Mouse (Mus musculus) heart, postnatal 0 days (tissue): Measurements from ENCODE around the gene Ifitm3. TPM values are rescaled to one million over a fixed set of nuclear protein-coding genes. Genes with fewer than 3 reads are reported as not detected.
A peak's percentile ranks its signal among the peaks of the same experiment; 100 is the strongest.

Experiments used
- ATAC-seq: fragments of 200-750 bp; cut with Nextera tagmentation; 2 replicates; pipeline ENCODE4 v1.8.0; 2017; ENCODE audit warnings: low read depth, moderate number of reproducible peaks, moderate library complexity; ENCODE audit not compliant: insufficient read depth
- DNase-seq: peaks from one replicate; pipeline ENCODE4 v3.0.0-alpha.2; 2016; ENCODE audit warnings: low spot score
- H3K27ac ChIP-seq: fragments of 300-500 bp; sonication (generic); 2 replicates; pipeline ENCODE4 v1.5.1; 2014; ENCODE audit warnings: low read depth, mild to moderate bottlenecking
- H3K27me3 ChIP-seq: fragments of 300-500 bp; sonication (generic); 2 replicates; pipeline ENCODE4 v1.6.1; 2014; ENCODE audit warnings: low read length, mixed read lengths; ENCODE audit not compliant: control insufficient read depth, insufficient read depth
- H3K36me3 ChIP-seq: fragments of 300-500 bp; sonication (generic); replicated peaks from 2 replicates; pipeline ENCODE4 v1.6.1; 2014; ENCODE audit warnings: low read length, mixed read lengths; ENCODE audit not compliant: control insufficient read depth, insufficient read depth
- H3K4me1 ChIP-seq: fragments of 300-500 bp; sonication (generic); 2 replicates; pipeline ENCODE4 v1.6.1; 2014; ENCODE audit warnings: antibody characterized with exemption; ENCODE audit not compliant: control insufficient read depth, insufficient read depth
- H3K4me2 ChIP-seq: fragments of 300-500 bp; sonication (generic); 2 replicates; pipeline ENCODE4 v1.6.1; 2014; ENCODE audit warnings: low read depth, mild to moderate bottlenecking, low read length, moderate library complexity
- H3K4me3 ChIP-seq: fragments of 300-500 bp; sonication (generic); 2 replicates; pipeline ENCODE4 v1.5.1; 2014; ENCODE audit warnings: low read depth, low read length
- H3K9ac ChIP-seq: fragments of 300-500 bp; sonication (generic); replicated peaks from 2 replicates; pipeline ENCODE4 v1.6.1; 2014; ENCODE audit warnings: low read depth, low read length, mixed read lengths
- H3K9me3 ChIP-seq: fragments of 300-500 bp; sonication (generic); replicated peaks from 2 replicates; pipeline ENCODE4 v1.6.1; 2016; ENCODE audit warnings: low read length; ENCODE audit not compliant: control insufficient read depth
- CTCF ChIP-seq: IDR thresholded peaks from 2 replicates; pipeline ENCODE4 v1.5.1; 2016; ENCODE audit warnings: antibody characterized with exemption, control low read depth, low read depth
- EP300 ChIP-seq: IDR thresholded peaks from 2 replicates; pipeline ENCODE4 v1.6.1; 2016; ENCODE audit warnings: antibody characterized with exemption, low read depth
- WGBS: fragments of 180-500 bp; shearing (Covaris S2); extraction: QIAGEN DNeasy Blood & Tissue Kit; methylation state at CpG from one replicate; pipeline ENCODE4 v1.1.7; 2014; 5-methylcytosine and 5-hydroxymethylcytosine counted together
- polyA plus RNA-seq: library from polyadenylated mRNA; unstranded; fragments of >200 nt; fragmentation: Nextera tagmentation; extraction: Ambion mirVana; gene quantifications from 2 replicates; pipeline ENCODE4 v1.2.1, GENCODE M21; 2015
- total RNA-seq: library from RNA; depleted of rRNA; stranded (reverse); fragments of >200 nt; gene quantifications from 2 replicates; pipeline ENCODE4 v1.2.3, GENCODE M21; 2014; ENCODE audit warnings: low replicate concordance

Gene Ifitm3
- total and polyA plus RNA-seq, 2 experiments from 2014 or later: 148 to 230 TPM

DNA sequence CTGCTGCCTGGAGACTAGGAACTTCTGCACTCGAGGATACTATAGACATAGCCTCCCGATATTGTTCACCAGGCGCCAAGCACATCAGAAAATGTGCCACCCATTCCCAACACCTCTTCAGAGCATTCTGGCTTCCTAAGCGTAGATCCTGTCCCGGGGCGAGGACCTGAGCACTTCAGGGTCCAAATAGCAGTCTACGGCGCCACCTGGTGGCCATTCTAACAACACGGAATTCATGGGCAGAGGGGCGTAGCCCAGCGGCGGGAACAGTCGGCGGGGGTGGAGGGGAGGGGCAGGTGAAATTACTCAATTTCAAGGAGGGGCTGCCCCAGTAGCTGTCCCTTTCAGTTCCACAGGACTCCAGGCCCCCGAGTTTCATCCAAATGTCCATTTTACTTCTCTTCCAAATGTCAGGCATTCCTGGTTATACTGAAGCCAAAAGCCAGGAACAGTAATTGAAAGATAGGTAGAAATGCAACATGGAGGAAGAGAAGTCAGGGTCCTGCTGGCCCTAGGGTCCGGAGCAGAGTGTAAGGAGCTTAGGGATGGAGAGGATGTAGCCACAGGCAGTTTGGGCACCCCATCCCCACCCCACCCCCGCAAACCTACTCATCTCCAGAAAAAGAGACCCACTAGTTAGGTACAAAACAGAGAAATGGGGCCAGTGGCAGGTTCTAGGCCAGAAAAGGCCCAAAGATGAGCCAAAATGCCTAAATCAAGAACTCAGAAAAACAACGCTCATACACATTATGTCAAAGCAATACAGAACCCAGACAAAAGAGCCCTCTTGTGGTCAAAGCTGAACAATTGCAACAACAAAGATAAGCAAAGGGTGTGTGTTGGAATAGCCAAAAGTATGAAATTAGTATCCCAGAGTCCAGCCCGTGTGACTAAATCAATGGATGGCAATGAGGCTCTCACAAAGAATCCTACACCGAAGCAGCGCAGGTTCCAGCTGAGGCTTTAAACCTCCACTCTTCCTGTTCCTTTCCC is 38.0 kb upstream of the Ifitm3 start:
- Histone ChIP-seq H3K27me3 (no peaks in the 10 kb centered on the region), H3K9me3 (no peaks in the 10 kb centered on the region), H3K27ac (peak overlapping the region; percentile 88), H3K36me3 (no peaks in the 10 kb centered on the region), H3K9ac (no peak overlapping the region), H3K4me3 (peak overlapping the region; percentile 27), H3K4me1 (no peaks in the 10 kb centered on the region; the same call in 1 of the 2 replicates), H3K4me2 (peak overlapping the region; percentile 60)
- peak; percentile 91 for DNase-seq
- peak; percentile 87 for ATAC-seq
- TF ChIP-seq EP300: peak; percentile 40; the same call in 1 of the 2 replicates
- peak; percentile 91 for TF ChIP-seq CTCF
- 8% methylated on average over 21 of the region's 21 CpGs for WGBS

DNA sequence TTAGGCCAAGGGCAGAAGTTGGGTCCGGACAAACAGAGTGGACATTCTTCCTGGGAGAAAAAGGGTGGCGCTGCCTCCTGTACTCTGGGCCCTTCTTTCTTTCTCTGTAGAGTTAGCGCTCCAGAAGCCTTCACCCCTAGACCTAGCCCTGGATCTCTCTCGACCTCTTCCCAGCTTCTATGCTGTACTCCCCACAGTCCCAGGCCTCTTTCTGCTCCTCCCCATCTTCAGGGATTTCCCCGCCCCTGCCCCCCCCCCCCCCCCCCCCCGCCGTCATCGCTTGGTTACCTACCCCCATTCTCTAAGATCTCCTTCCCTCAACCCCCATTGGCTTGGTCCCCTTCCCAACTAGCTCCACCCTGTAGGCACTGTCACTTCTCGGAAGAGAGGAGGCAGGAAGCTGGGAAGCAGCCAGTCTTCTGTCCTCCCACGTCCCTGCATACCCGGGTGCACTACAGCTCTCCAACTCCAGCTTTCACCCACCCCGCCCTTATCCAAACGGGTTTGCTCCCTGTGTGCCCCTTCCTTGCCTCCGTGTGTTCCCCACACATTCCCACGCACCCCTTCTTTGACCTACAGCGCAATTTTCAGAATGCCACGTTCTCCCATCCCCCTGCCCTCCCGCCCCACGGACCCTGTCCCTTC is 37.1 kb upstream of the Ifitm3 start:
- Histone ChIP-seq H3K9me3 (no peaks in the 10 kb centered on the region), H3K9ac (no peak overlapping the region), H3K36me3 (no peaks in the 10 kb centered on the region), H3K27ac (peak overlapping the region; percentile 91), H3K4me3 (peak overlapping the region; percentile 27), H3K27me3 (no peaks in the 10 kb centered on the region), H3K4me2 (peak overlapping the region; percentile 60), H3K4me1 (no peaks in the 10 kb centered on the region; the same call in 1 of the 2 replicates)
- ATAC-seq (peak; percentile 89), DNase-seq (peak; percentile 91)
- TF ChIP-seq CTCF (no peak), EP300 (no peak)
- WGBS: 6% methylated on average over 15 of the region's 19 CpGs

DNA sequence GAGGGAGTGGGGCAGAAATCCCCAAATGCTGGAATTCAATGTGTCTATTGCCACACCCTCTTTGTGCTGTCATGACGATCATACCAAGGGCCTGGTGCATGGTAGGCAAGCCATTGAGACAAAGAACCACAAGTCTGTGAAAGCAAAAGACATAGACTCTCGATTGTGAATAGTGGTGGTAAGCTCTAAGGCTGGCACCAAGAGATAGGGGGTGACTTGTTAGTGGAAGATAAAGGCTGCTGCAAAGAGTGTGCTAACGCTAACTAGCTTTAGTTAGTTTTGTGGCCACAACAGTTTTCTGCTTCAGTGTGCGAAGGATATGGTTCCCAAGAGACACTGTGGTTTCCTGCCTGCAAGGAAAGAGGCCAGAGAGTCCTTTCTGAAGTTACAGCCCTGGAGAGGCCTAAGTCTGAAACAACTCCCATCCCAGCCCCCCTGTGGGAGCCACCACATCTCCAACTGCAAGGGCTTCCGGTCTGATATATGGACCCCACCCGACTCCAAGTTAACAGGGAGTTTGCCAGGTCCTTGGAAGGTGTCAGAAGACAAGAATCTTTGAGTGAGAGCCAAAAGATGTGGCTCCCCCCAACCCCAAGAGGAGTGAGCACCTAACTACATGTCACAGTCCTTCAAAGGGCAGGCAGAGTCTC is 36.5 kb upstream of the Ifitm3 start:
- peak; percentile 53 for DNase-seq
- H3K9me3 ChIP-seq: no peaks in the 10 kb centered on the region
- peak overlapping the region; percentile 91 for H3K27ac ChIP-seq
- ATAC-seq: 0 out of 2 replicates have a peak, but pooled peaks have one; percentile 21
- peak overlapping the region; percentile 60 for H3K4me2 ChIP-seq
- no peaks in the 10 kb centered on the region for H3K36me3 ChIP-seq
- no peak overlapping the region for H3K9ac ChIP-seq
- 56% methylated on average over 6 of the region's 6 CpGs for WGBS
- H3K27me3 ChIP-seq: no peaks in the 10 kb centered on the region
- TF ChIP-seq EP300 (no peak), CTCF (no peak; the same call in 1 of the 2 replicates)
- no peak overlapping the region for H3K4me3 ChIP-seq
- no peaks in the 10 kb centered on the region; the same call in 1 of the 2 replicates for H3K4me1 ChIP-seq

DNA sequence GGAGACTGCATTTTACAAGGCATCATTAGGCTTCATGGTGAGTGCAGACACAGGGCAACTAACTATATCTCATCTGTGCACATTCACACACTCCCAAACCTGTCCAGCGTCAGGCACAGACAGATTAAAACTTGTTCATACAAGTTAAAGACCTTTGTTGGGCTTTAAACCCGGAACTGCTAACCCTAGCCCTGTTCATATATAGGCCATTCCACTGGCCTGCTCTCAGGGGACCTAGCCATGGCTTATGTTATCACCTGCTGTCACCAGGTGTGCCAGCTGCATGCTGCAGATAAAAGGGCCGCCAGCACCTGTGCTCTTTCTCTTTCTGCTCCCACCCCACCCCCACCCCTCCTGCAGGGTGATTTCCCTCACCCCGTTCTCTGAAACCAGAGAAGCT is 32.0 kb upstream of the Ifitm3 start:
- H3K27ac ChIP-seq: no peak overlapping the region
- H3K4me3 ChIP-seq: no peak overlapping the region
- DNase-seq: no peak

DNA sequence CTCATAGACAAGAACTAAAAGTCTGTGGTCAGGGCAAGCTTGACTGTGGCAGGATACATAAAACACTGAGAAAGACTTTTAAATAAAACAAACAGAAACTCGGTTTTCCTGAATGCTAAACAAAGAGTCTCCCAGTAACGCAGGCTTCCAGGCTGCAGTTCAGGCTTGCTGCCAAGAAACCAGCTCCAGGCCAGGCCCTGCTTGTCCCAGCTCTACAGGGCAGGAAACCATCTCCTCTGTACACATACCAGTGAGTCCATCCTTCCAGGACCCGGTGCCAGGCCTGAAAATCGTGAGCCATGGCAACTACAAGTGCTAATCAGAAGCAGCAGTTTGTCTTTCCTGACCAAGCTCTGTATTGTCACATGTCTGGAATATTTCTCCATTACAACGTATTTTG is 31.1 kb upstream of the Ifitm3 start:
- Histone ChIP-seq H3K4me1 (0 out of 2 replicates have a peak, but pooled peaks cover 6% of the 10 kb centered on the region), H3K4me3 (no peak overlapping the region), H3K36me3 (no peaks in the 10 kb centered on the region), H3K4me2 (no peak overlapping the region), H3K9ac (peak overlapping the region; percentile 25; the same call in 1 of the 2 replicates), H3K9me3 (no peaks in the 10 kb centered on the region), H3K27me3 (no peaks in the 10 kb centered on the region), H3K27ac (peak overlapping the region; percentile 80)
- TF ChIP-seq EP300 (no peak), CTCF (no peak)
- 7% methylated on average over 5 of the region's 5 CpGs for WGBS
- peak; percentile 86 for DNase-seq
- ATAC-seq: peak; percentile 87; the same call in 1 of the 2 replicates

More for the DNA sequence above, 32.0 kb upstream of the Ifitm3 start:
- WGBS: 52% methylated on average over 4 of the region's 4 CpGs
- Histone ChIP-seq H3K4me1 (0 out of 2 replicates have a peak, but pooled peaks cover 6% of the 10 kb centered on the region), H3K9me3 (no peaks in the 10 kb centered on the region), H3K27me3 (no peaks in the 10 kb centered on the region), H3K4me2 (no peak overlapping the region), H3K9ac (no peak overlapping the region), H3K36me3 (no peaks in the 10 kb centered on the region)
- ATAC-seq: no peak
- no peak for TF ChIP-seq CTCF
- TF ChIP-seq EP300: no peak
